Mouse (Mus musculus): Measurements from ENCODE around the gene Gamt.
"Not testable (repeated sequence)": the region's sequence is repeated elsewhere in the genome, so short reads cannot be mapped to it uniquely, and the experiment has no call there.

Gamt gene

GRCm38 (mm10) chr10:80258752-80259462 is 1.9 kb downstream of the Gamt start:
- no peak for DNase-seq (ENCODE audit: low spot score)

DNA sequence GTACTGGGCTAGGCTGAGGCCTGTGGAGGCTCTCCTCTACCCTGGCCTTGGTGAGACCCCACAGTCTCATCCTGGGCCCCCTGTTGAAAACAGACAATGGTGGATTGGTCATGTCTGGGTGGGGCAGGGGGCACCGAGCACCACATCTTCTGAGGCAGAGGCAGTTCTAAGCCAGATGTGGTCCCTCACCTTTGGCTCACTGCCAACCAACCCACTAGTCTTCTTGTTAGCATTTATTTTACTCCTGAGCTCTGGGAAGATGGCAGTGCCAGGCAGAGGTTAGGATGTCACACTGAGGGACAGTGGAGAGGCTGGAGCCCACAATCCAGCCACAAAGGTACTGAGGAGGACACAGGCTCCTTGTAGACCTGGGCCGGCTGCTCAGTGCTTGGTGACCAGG is 2.9 kb downstream of the Gamt start:
- DNase-seq (ENCODE audit: low spot score): no peak

GRCm38 (mm10) chr10:80255881-80256535 is 4.8 kb downstream of the Gamt start:
- no peak for DNase-seq (ENCODE audit: low spot score)

DNA sequence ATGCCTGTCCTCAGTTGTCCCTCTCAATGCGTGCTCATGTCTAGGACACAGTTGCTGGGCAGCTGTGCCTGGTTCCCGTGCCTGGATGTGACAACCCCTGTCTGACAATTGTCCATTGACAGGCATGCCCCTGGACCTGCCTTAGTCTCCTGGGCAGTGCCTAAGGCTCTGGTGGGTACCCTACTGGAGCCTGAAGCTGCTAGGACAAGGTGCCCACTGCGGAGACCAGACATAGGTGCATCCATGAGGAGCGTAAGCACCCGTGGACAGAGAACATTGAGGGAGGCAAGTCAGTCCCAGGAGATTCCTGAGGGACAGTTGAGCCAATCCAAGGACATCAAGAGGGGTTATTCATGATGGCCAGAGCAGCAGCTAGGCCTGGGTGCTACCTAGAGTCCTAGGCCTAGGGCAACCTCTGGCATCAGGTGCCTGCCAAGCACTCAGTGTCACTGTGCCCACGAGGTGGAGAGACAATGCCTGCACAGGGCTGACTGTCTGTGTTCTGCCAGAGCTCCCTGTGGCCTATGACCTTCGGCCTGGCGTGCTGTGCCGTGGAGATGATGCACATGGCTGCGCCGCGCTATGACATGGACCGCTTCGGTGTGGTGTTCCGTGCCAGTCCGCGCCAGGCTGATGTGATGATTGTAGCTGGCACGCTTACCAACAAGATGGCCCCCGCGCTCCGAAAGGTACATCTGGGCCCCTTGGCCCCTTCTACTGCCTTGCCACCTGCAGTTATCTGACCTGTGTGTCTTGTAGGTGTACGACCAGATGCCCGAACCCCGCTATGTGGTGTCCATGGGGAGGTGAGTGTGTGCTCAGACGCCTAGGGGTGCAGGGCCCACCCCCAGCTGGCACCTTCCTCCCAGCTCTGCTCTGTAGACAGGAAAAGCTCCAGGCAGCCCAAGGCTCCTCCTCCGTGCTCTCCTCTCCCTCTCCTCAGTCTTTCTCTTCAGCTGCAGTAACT is 6.2 kb downstream of the Gamt start:
- DNase-seq (ENCODE audit: low spot score): no peak

DNA sequence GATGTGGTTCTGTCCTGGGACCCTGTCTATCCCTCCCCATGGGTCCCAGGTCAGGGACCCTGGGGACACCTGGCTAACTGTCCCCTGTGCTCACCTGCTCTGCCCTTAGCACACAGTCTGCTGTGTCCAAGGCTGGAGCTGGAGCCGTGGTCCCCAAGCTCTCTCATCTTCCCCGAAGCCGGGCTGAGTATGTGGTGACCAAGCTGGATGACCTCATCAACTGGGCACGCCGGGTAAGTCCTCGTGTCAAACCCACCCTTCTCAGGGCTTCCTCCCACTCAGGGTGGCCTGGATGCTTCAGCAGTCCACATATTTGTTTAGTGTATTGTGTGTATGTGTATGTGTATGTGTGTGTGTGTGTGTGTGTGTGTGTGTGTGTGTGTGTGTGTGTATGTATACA is 7.3 kb downstream of the Gamt start:
- no peak for DNase-seq (ENCODE audit: low spot score)

GRCm38 (mm10) chr10:80252493-80253274 is 8.1 kb downstream of the Gamt start:
- no peak for DNase-seq (ENCODE audit: low spot score)

DNA sequence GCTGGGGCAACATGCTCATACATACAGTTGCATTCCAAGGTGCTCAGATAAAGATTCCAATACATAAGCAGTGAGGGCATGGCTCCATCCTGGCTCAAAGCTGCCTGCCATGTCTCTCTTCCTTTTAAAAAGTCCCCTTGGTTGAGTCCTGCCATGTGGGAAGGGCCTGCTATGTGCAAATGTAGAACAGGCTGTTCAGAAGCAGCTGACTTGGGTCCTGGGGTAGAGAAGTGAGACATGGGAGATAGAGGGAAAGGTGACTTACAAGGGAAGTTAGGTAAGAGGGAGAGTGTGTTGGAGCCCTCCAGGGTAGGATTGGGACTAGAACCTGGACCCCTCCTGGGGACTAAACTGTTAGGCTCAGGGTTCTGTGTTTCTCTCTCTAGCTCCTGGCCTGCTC is 8.8 kb downstream of the Gamt start:
- no peak for DNase-seq (ENCODE audit: low spot score)

- no peak for DNase-seq (ENCODE audit: low spot score)
Observed at GRCm38 (mm10) chr10:80250573-80250972, 10.2 kb downstream of the Gamt start.

- DNase-seq (ENCODE audit: low spot score): no peak
Observed at GRCm38 (mm10) chr10:80250059-80250458, 10.8 kb downstream of the Gamt start.

GRCm38 (mm10) chr10:80248971-80249640 is 11.7 kb downstream of the Gamt start, which contains the start of gene Ndufs7:
TSS of gene Ndufs7 (plus strand) at chr10:80249121.
- DNase-seq (ENCODE audit: low spot score): peak; percentile 96

DNA sequence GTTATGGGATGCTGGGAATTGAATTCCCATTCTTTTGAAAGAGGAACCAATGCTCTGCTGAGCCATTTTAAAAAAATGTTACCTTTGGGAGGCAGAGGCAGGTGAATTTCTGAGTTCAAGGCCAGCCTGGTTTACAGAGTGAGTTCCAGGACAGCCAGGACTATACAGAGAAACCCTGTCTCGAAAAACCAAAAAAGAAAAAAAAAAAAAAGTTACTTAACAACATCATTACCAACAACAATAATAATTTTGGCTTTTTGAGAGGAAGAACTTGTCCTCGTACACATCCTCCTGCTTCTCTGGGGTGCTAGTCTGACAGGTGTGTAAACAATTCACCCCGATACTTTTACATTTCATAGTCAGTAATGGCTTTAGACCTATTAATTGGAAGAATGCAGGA is 12.4 kb downstream of the Gamt start:
- not testable (repeated sequence) for DNase-seq (ENCODE audit: low spot score)

- DNase-seq (ENCODE audit: low spot score): no peak
Observed at GRCm38 (mm10) chr10:80247849-80248248, 13.0 kb downstream of the Gamt start.

DNA sequence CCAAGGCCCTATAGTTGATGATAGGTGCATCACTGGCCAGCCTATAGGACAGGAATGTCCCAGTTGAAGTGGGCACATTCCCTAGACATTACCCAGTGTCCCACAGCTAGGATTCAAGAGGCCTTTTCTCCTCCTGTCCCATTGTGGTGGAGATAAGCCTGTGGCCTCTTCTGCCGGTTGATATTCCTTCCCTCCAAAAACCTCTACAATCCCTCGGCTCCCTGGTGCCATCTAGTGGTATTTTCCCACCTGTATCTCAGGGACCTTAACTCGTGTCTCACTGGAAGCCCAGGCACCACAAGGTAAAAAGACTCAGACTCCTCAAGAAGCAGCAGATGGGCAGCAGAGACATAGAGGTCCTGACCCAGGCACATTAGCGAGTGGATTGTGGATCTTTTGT is 15.2 kb downstream of the Gamt start:
- DNase-seq (ENCODE audit: low spot score): peak; percentile 88

GRCm38 (mm10) chr10:80244791-80245399 is 15.9 kb downstream of the Gamt start:
- no peak for DNase-seq (ENCODE audit: low spot score)

DNA sequence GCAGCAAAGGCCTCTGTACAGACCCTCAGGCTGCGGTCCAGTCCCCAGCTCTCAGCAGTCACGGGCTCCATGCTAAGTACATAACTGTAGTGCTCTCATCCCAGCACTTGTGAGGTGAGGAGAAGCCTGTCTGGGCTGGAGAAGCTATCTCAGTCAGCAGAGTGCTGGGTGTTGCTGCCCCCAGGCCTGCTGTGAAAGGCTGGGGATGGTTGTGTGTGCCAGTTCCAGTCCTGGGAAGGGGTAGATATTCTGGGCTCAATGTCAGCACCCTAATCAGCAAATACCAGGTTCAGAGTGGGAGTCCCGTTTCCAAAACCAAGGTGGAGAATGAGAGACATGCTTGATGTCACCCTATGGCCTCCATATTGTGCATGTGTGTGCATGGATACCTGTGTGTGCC is 18.2 kb downstream of the Gamt start:
- no peak for DNase-seq (ENCODE audit: low spot score)

GRCm38 (mm10) chr10:80242088-80242487 is 18.7 kb downstream of the Gamt start:
- DNase-seq (ENCODE audit: low spot score): no peak

GRCm38 (mm10) chr10:80239791-80240190 is 21.0 kb downstream of the Gamt start:
- DNase-seq (ENCODE audit: low spot score): no peak

DNA sequence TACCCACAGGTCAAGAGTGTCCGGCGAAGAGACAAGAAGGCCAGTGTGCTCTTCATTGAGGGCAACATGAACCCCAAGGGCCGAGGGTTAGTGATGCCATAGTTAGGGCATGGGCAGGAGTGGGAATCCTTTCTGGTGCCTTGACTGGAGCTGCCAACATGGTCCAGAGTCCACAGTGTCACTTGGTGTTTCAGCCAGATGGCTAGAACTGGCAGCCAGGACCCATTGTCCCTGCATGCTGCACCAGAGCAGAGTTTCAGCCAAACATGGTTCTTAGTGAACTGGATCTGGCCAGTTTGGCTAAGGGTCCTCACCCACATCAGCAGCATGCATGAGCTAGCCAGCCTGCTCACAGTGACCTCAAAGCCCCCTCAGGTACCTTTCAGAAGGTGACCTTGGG is 22.5 kb downstream of the Gamt start:
- no peak for DNase-seq (ENCODE audit: low spot score)

- DNase-seq (ENCODE audit: low spot score): no peak
Observed at GRCm38 (mm10) chr10:80237020-80237419, 23.8 kb downstream of the Gamt start.

GRCm38 (mm10) chr10:80236145-80236825 is 24.5 kb downstream of the Gamt start:
- no peak for DNase-seq (ENCODE audit: low spot score)

Measured in layer of hippocampus, adult 11-12 months (tissue).